Mouse (Mus musculus): ENCODE measurements around the gene Sun2. TPM values are rescaled to one million over a fixed set of nuclear protein-coding genes. Genes with fewer than 3 reads are reported as not detected.

Sun2 gene
- total and polyA plus RNA-seq, 3 experiments: 18.6 to 26.5 (median 22.3) TPM

- Histone ChIP-seq H3K4me1 (ENCODE audit: control insufficient read depth in 1 of 2, insufficient read depth in 2 of 2) (peaks cover 6 to 17% of the 10 kb centered on the region in 2 experiments; a peak in 3 of 4 replicates), H3K27ac (ENCODE audit: insufficient read depth, low read depth) (0 out of 2 replicates have a peak overlapping the region, but pooled peaks have one; percentile 5)
These were observed 32.0 kb upstream of the Sun2 start for GRCm38 (mm10) chr15:79774117-79775027.

DNA sequence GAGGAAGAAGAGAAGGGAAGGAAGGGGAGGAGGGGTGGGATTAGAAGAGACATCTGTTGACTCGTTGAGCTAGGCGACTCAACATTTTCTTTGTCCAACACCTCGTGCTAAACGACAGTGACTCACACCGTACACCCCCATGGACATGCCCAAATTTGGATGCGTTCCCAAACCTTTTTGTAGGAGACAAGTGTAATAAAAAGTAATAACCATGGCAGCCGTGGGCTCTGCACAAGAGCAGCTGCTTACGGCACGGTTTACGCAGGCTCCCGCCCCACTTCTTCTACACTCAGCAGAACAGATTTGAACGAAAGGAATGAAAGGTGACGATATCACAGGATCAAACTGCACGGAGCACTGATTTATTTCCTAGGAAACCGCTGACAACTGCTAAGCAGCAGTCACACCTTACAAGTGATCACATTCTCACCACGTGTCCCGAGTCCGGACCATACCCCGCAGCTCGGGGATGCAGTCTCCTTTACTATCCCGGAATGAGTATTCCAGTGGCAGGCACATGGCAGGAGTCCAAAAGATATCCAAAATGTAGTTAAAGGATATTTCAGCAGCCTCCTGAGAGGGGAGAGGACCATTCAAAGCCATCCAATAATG, 28.4 kb upstream of the Sun2 start:
- TF ChIP-seq SIN3A (IDR thresholded peaks at IDR 0.05; ENCODE audit: low read length) (no peak), ETS1 (conservative IDR thresholded peaks at IDR 0.05; ENCODE audit: low read depth, low read length) (no peak), JUN (IDR thresholded peaks at IDR 0.05; ENCODE audit: insufficient read depth, low read depth, low read length) (no peak)
- Histone ChIP-seq H3K27me3 (replicated peaks) (peaks cover 5% of the 10 kb centered on the region), H3K36me3 (replicated peaks in 1 of 2; ENCODE audit: control insufficient read depth in 1 of 2, insufficient read depth in 1 of 2, low read length in 1 of 2) (peaks cover 0 to 9% of the 10 kb centered on the region in 2 experiments), H3K9me3 (replicated peaks; ENCODE audit: low read length) (no peaks in the 10 kb centered on the region), H3K79me2 (replicated peaks; ENCODE audit: control insufficient read depth, extremely low read depth, insufficient read depth, poor library complexity, severe bottlenecking) (no peaks in the 10 kb centered on the region), H3K9ac (ENCODE audit: insufficient read depth, low read depth) (no peak overlapping the region), H3K4me2 (ENCODE audit: insufficient read depth, low read depth, poor library complexity, severe bottlenecking) (no peak overlapping the region), H3K4me3 (replicated peaks in 1 of 3; ENCODE audit: low read depth in 2 of 3, low read length in 2 of 3, poor library complexity in 1 of 3) (no peak overlapping the region), H3K4me1 (ENCODE audit: control insufficient read depth in 1 of 2, insufficient read depth in 2 of 2) (peaks cover 13 to 35% of the 10 kb centered on the region in 2 experiments; a peak in 3 of 4 replicates), H3K27ac (ENCODE audit: insufficient read depth, low read depth) (no peak overlapping the region)
- in situ Hi-C loops (cut with MboI; ENCODE audit: low pct_ligation_motif_present, low pct_unique_long_range_greater_than_20kb, low sequenced_read_pairs) (loop anchor here (5.0 kb wide), 1 partner anchor 57 kb away; no protein-coding TSS in a partner anchor), dilution Hi-C loops (cut with MboI; ENCODE audit: extremely low pct_ligation_motif_present, extremely low pct_unique_long_range_greater_than_20kb, low sequenced_read_pairs) (no loop called here)
- DNase-seq (ENCODE audit: extremely low read depth): no peak

More at GRCm38 (mm10) chr15:79774117-79775027, 32.0 kb upstream of the Sun2 start:
- peak overlapping the region; percentile 82 to 94 (median 86) for H3K4me3 ChIP-seq (replicated peaks in 1 of 3; ENCODE audit: low read depth in 2 of 3, low read length in 2 of 3, poor library complexity in 1 of 3)
- H3K79me2 ChIP-seq (replicated peaks; ENCODE audit: control insufficient read depth, extremely low read depth, insufficient read depth, poor library complexity, severe bottlenecking): no peaks in the 10 kb centered on the region
- H3K36me3 ChIP-seq (replicated peaks in 1 of 2; ENCODE audit: control insufficient read depth in 1 of 2, insufficient read depth in 1 of 2, low read length in 1 of 2): peaks cover 0 to 7% of the 10 kb centered on the region in 2 experiments
- H3K9ac ChIP-seq (ENCODE audit: insufficient read depth, low read depth): peak overlapping the region; percentile 78
- peak overlapping the region; percentile 91 for H3K4me2 ChIP-seq (ENCODE audit: insufficient read depth, low read depth, poor library complexity, severe bottlenecking)
- TF ChIP-seq MAX (IDR thresholded peaks at IDR 0.05; ENCODE audit: low read length) (peak; percentile 85), HCFC1 (IDR thresholded peaks at IDR 0.05; ENCODE audit: low read depth, low read length) (peak; percentile 82), CHD1 (IDR thresholded peaks at IDR 0.05; ENCODE audit: low read depth, low read length) (no peak), MAFK (IDR thresholded peaks at IDR 0.05; ENCODE audit: insufficient replicate concordance, low read length) (no peak), MEF2A (IDR thresholded peaks at IDR 0.05; ENCODE audit: borderline replicate concordance, low read depth, low read length) (0 out of 2 replicates have a peak, but pooled peaks have one; percentile 7), RAD21 (IDR thresholded peaks at IDR 0.05; ENCODE audit: low read depth, low read length) (no peak), ZMIZ1 (IDR thresholded peaks at IDR 0.05; ENCODE audit: low read depth, low read length) (peak; percentile 20), MXI1 (IDR thresholded peaks at IDR 0.05; ENCODE audit: low read depth, low read length) (peak; percentile 88), EP300 (IDR thresholded peaks at IDR 0.05; ENCODE audit: low read length) (no peak), NRF1 (IDR thresholded peaks at IDR 0.05; ENCODE audit: low read depth, low read length) (peak; percentile 37; the same call in 1 of the 2 replicates), UBTF (IDR thresholded peaks at IDR 0.05; ENCODE audit: low read depth, low read length) (no peak), USF1 (IDR thresholded peaks at IDR 0.05; ENCODE audit: low read depth, low read length) (no peak), CHD2 (IDR thresholded peaks at IDR 0.05; ENCODE audit: low read length) (peak; percentile 67), ELF1 (IDR thresholded peaks at IDR 0.05; ENCODE audit: low read depth, low read length) (peak; percentile 87), SIN3A (IDR thresholded peaks at IDR 0.05; ENCODE audit: low read length) (peak; percentile 87), MAZ (IDR thresholded peaks at IDR 0.05; ENCODE audit: low read depth, low read length) (peak; percentile 52; the same call in 1 of the 2 replicates), POLR2A (IDR thresholded peaks at IDR 0.05; ENCODE audit: low read depth, low read length) (peak; percentile 70), TBP (conservative IDR thresholded peaks at IDR 0.05; ENCODE audit: low read depth, low read length) (peak; percentile 84), PAX5 (IDR thresholded peaks at IDR 0.05; ENCODE audit: low read length) (no peak), KAT2A (IDR thresholded peaks at IDR 0.05; ENCODE audit: insufficient replicate concordance, low read length) (peak; percentile 68; the same call in 1 of the 2 replicates), NELFE (IDR thresholded peaks at IDR 0.05; ENCODE audit: low read depth, low read length) (peak; percentile 61; the same call in 1 of the 2 replicates), ETS1 (conservative IDR thresholded peaks at IDR 0.05; ENCODE audit: low read depth, low read length) (no peak)
- peaks cover 5% of the 10 kb centered on the region for H3K9me3 ChIP-seq (replicated peaks; ENCODE audit: low read length)
- H3K27me3 ChIP-seq (replicated peaks): peaks cover 20% of the 10 kb centered on the region
- DNase-seq (ENCODE audit: extremely low read depth): peak; percentile 98
- dilution Hi-C loops (cut with MboI; ENCODE audit: extremely low pct_ligation_motif_present, extremely low pct_unique_long_range_greater_than_20kb, low sequenced_read_pairs) (no loop called here), in situ Hi-C loops (cut with MboI; ENCODE audit: low pct_ligation_motif_present, low pct_unique_long_range_greater_than_20kb, low sequenced_read_pairs) (loop anchor here (5.0 kb wide), 1 partner anchor 53 kb away; no protein-coding TSS in a partner anchor)

Measured in CH12.LX (cell line).